Mouse (Mus musculus): ENCODE measurements around the gene Cnfn. TPM values are rescaled to one million over a fixed set of nuclear protein-coding genes. Genes with fewer than 3 reads are reported as not detected.

Cnfn gene
- polyA plus RNA-seq (2012; rRNA removed), result 0.59 TPM in 1 of 2 replicates, not detected in the other

GRCm38 (mm10) chr7:25369058-25369749 lies at the start of gene Cnfn:
Cnfn (minus strand) TSS chr7:25369724.
- no peak for TF ChIP-seq CTCF (IDR thresholded peaks at IDR 0.05; ENCODE audit: borderline replicate concordance, insufficient read depth, low read depth, low read length)
- no peak within 1 kb of the TSS for H3K4me3 ChIP-seq (replicated peaks; ENCODE audit: insufficient read depth, low read depth, low read length)
- 18% methylated on average over 12 of the region's 12 CpGs for WGBS
- H3K27ac ChIP-seq (ENCODE audit: insufficient read depth, low read length), result no peak within 1 kb of the TSS
- H3K4me1 ChIP-seq (ENCODE audit: control insufficient read depth, insufficient read depth, low read length), result peaks cover 25% of the 10 kb centered on the region
- peak; percentile 62 to 63 for DNase-seq
- no peaks in the 10 kb centered on the region for H3K27me3 ChIP-seq (ENCODE audit: control insufficient read depth, insufficient read depth, low read length)

- TF ChIP-seq CTCF (IDR thresholded peaks at IDR 0.05; ENCODE audit: borderline replicate concordance, insufficient read depth, low read depth, low read length) (peak; percentile 46; the same call in 1 of the 2 replicates), POLR2A (IDR thresholded peaks at IDR 0.05; ENCODE audit: borderline replicate concordance, insufficient read depth, low read length) (no peak)
- Histone ChIP-seq H3K27ac (ENCODE audit: insufficient read depth, low read length) (no peak overlapping the region), H3K4me3 (replicated peaks; ENCODE audit: insufficient read depth, low read depth, low read length) (no peak overlapping the region), H3K27me3 (ENCODE audit: control insufficient read depth, insufficient read depth, low read length) (no peaks in the 10 kb centered on the region), H3K4me1 (ENCODE audit: control insufficient read depth, insufficient read depth, low read length) (no peaks in the 10 kb centered on the region; the same call in 1 of the 2 replicates)
- DNase-seq, result no peak
- 85% methylated on average over 1 of the region's 1 CpGs for WGBS
These were observed 48.1 kb upstream of the Cnfn start for GRCm38 (mm10) chr7:25417597-25417996.

- 40% methylated on average over 7 of the region's 7 CpGs for WGBS
These were observed 43.4 kb upstream of the Cnfn start, which contains the start of gene Cxcl17 for GRCm38 (mm10) chr7:25412833-25413441. Cxcl17 (minus strand) TSS chr7:25412886.

GRCm38 (mm10) chr7:25411861-25412260 lies 42.3 kb upstream of the Cnfn start:
- H3K27ac ChIP-seq (ENCODE audit: insufficient read depth, low read length), result no peak overlapping the region
- 82% methylated on average over 3 of the region's 3 CpGs for WGBS
- H3K27me3 ChIP-seq (ENCODE audit: control insufficient read depth, insufficient read depth, low read length), result no peaks in the 10 kb centered on the region

More at GRCm38 (mm10) chr7:25412833-25413441, 43.4 kb upstream of the Cnfn start, which contains the start of gene Cxcl17:
- Histone ChIP-seq H3K27me3 (ENCODE audit: control insufficient read depth, insufficient read depth, low read length) (no peaks in the 10 kb centered on the region), H3K27ac (ENCODE audit: insufficient read depth, low read length) (no peak within 1 kb of the TSS), H3K4me1 (ENCODE audit: control insufficient read depth, insufficient read depth, low read length) (no peaks in the 10 kb centered on the region), H3K4me3 (replicated peaks; ENCODE audit: insufficient read depth, low read depth, low read length) (no peak within 1 kb of the TSS)
- no peak for DNase-seq
- TF ChIP-seq POLR2A (IDR thresholded peaks at IDR 0.05; ENCODE audit: borderline replicate concordance, insufficient read depth, low read length) (no peak), CTCF (IDR thresholded peaks at IDR 0.05; ENCODE audit: borderline replicate concordance, insufficient read depth, low read depth, low read length) (no peak)

GRCm38 (mm10) chr7:25410969-25411615 lies 41.6 kb upstream of the Cnfn start:
- Histone ChIP-seq H3K4me3 (replicated peaks; ENCODE audit: insufficient read depth, low read depth, low read length) (no peak overlapping the region), H3K27me3 (ENCODE audit: control insufficient read depth, insufficient read depth, low read length) (no peaks in the 10 kb centered on the region), H3K27ac (ENCODE audit: insufficient read depth, low read length) (no peak overlapping the region), H3K4me1 (ENCODE audit: control insufficient read depth, insufficient read depth, low read length) (no peaks in the 10 kb centered on the region)
- TF ChIP-seq CTCF (IDR thresholded peaks at IDR 0.05; ENCODE audit: borderline replicate concordance, insufficient read depth, low read depth, low read length), result no peak
- no peak for TF ChIP-seq POLR2A (IDR thresholded peaks at IDR 0.05; ENCODE audit: borderline replicate concordance, insufficient read depth, low read length)
- WGBS, result 73% methylated on average over 1 of the region's 1 CpGs
- no peak for DNase-seq

More at GRCm38 (mm10) chr7:25411861-25412260, 42.3 kb upstream of the Cnfn start:
- DNase-seq, result no peak
- H3K4me1 ChIP-seq (ENCODE audit: control insufficient read depth, insufficient read depth, low read length), result no peaks in the 10 kb centered on the region
- no peak overlapping the region for H3K4me3 ChIP-seq (replicated peaks; ENCODE audit: insufficient read depth, low read depth, low read length)
- no peak for TF ChIP-seq CTCF (IDR thresholded peaks at IDR 0.05; ENCODE audit: borderline replicate concordance, insufficient read depth, low read depth, low read length)

- H3K27me3 ChIP-seq (ENCODE audit: control insufficient read depth, insufficient read depth, low read length), result no peaks in the 10 kb centered on the region
- WGBS, result 50% methylated on average over 4 of the region's 4 CpGs
- H3K4me1 ChIP-seq (ENCODE audit: control insufficient read depth, insufficient read depth, low read length), result no peaks in the 10 kb centered on the region
- DNase-seq, result no peak
- no peak overlapping the region for H3K27ac ChIP-seq (ENCODE audit: insufficient read depth, low read length)
- no peak overlapping the region for H3K4me3 ChIP-seq (replicated peaks; ENCODE audit: insufficient read depth, low read depth, low read length)
- TF ChIP-seq CTCF (IDR thresholded peaks at IDR 0.05; ENCODE audit: borderline replicate concordance, insufficient read depth, low read depth, low read length) (peak; percentile 23; the same call in 1 of the 2 replicates), POLR2A (IDR thresholded peaks at IDR 0.05; ENCODE audit: borderline replicate concordance, insufficient read depth, low read length) (no peak)
These were observed 39.7 kb upstream of the Cnfn start for GRCm38 (mm10) chr7:25409114-25409760.

GRCm38 (mm10) chr7:25406468-25406867 lies 36.9 kb upstream of the Cnfn start:
- WGBS, result 90% methylated on average over 7 of the region's 7 CpGs
- no peak for DNase-seq
- H3K27ac ChIP-seq (ENCODE audit: insufficient read depth, low read length), result no peak overlapping the region
- no peaks in the 10 kb centered on the region for H3K27me3 ChIP-seq (ENCODE audit: control insufficient read depth, insufficient read depth, low read length)
- H3K4me3 ChIP-seq (replicated peaks; ENCODE audit: insufficient read depth, low read depth, low read length), result no peak overlapping the region
- no peak for TF ChIP-seq POLR2A (IDR thresholded peaks at IDR 0.05; ENCODE audit: borderline replicate concordance, insufficient read depth, low read length)
- no peak for TF ChIP-seq CTCF (IDR thresholded peaks at IDR 0.05; ENCODE audit: borderline replicate concordance, insufficient read depth, low read depth, low read length)
- H3K4me1 ChIP-seq (ENCODE audit: control insufficient read depth, insufficient read depth, low read length), result peaks cover 3% of the 10 kb centered on the region; the same call in 1 of the 2 replicates

Data from cerebellum, adult 2 months (tissue).